Mouse (Mus musculus): Measurements from ENCODE around the gene Ptpn13. TPM values are rescaled to one million over a fixed set of nuclear protein-coding genes. Genes with fewer than 3 reads are reported as not detected.
A peak's percentile ranks its signal among the peaks of the same experiment; 100 is the strongest.

Ptpn13 gene
- total and polyA plus RNA-seq, 2 experiments from 2014 or later: 2.6 to 14.1 TPM

- WGBS: 78% methylated on average over 5 of the region's 5 CpGs
- no peaks in the 10 kb centered on the region for H3K4me1 ChIP-seq (ENCODE audit: insufficient read depth, low read length)
- ATAC-seq (ENCODE audit: low FRiP score) (no peak), DNase-seq (ENCODE audit: low spot score) (no peak)
- TF ChIP-seq CTCF (IDR thresholded peaks at IDR 0.05): no peak
- H3K4me3 ChIP-seq (ENCODE audit: low read depth, low read length): no peak overlapping the region
- H3K9me3 ChIP-seq (ENCODE audit: low read length): no peaks in the 10 kb centered on the region
- no peaks in the 10 kb centered on the region for H3K27me3 ChIP-seq (ENCODE audit: insufficient read depth, low read length)
- H3K4me2 ChIP-seq (ENCODE audit: low read depth, low read length, poor library complexity, severe bottlenecking): no peak overlapping the region
- no peak overlapping the region for H3K9ac ChIP-seq (replicated peaks; ENCODE audit: low read length, poor library complexity, severe bottlenecking)
- no peaks in the 10 kb centered on the region for H3K36me3 ChIP-seq (ENCODE audit: insufficient read depth, low read length)
- H3K27ac ChIP-seq (ENCODE audit: low read depth, low read length): no peak overlapping the region
Observed at GRCm38 (mm10) chr5:103622321-103622720, 197.3 kb downstream of the Ptpn13 start.

GRCm38 (mm10) chr5:103624831-103625230 is 199.8 kb downstream of the Ptpn13 start:
- TF ChIP-seq CTCF (IDR thresholded peaks at IDR 0.05): no peak
- Histone ChIP-seq H3K27ac (ENCODE audit: low read depth, low read length) (no peak overlapping the region), H3K27me3 (ENCODE audit: insufficient read depth, low read length) (no peaks in the 10 kb centered on the region), H3K9ac (replicated peaks; ENCODE audit: low read length, poor library complexity, severe bottlenecking) (no peak overlapping the region), H3K4me3 (ENCODE audit: low read depth, low read length) (no peak overlapping the region), H3K36me3 (ENCODE audit: insufficient read depth, low read length) (no peaks in the 10 kb centered on the region), H3K9me3 (ENCODE audit: low read length) (no peaks in the 10 kb centered on the region), H3K4me2 (ENCODE audit: low read depth, low read length, poor library complexity, severe bottlenecking) (no peak overlapping the region), H3K4me1 (ENCODE audit: insufficient read depth, low read length) (peaks cover 4% of the 10 kb centered on the region; the same call in 1 of the 2 replicates)
- no peak for ATAC-seq (ENCODE audit: low FRiP score)
- WGBS: 92% methylated on average over 5 of the region's 5 CpGs
- no peak for DNase-seq (ENCODE audit: low spot score)

GRCm38 (mm10) chr5:103628499-103628898 is 203.5 kb downstream of the Ptpn13 start:
- no peak overlapping the region for H3K4me3 ChIP-seq (ENCODE audit: low read depth, low read length)
- H3K4me1 ChIP-seq (ENCODE audit: insufficient read depth, low read length): peaks cover 4% of the 10 kb centered on the region; the same call in 1 of the 2 replicates
- no peak for ATAC-seq (ENCODE audit: low FRiP score)
- no peak overlapping the region for H3K27ac ChIP-seq (ENCODE audit: low read depth, low read length)
- no peak for DNase-seq (ENCODE audit: low spot score)
- H3K9me3 ChIP-seq (ENCODE audit: low read length): no peaks in the 10 kb centered on the region
- H3K4me2 ChIP-seq (ENCODE audit: low read depth, low read length, poor library complexity, severe bottlenecking): no peak overlapping the region
- 85% methylated on average over 6 of the region's 6 CpGs for WGBS
- no peaks in the 10 kb centered on the region for H3K27me3 ChIP-seq (ENCODE audit: insufficient read depth, low read length)
- TF ChIP-seq CTCF (IDR thresholded peaks at IDR 0.05): no peak
- H3K36me3 ChIP-seq (ENCODE audit: insufficient read depth, low read length): no peaks in the 10 kb centered on the region
- no peak overlapping the region for H3K9ac ChIP-seq (replicated peaks; ENCODE audit: low read length, poor library complexity, severe bottlenecking)

- no peak for TF ChIP-seq CTCF (IDR thresholded peaks at IDR 0.05)
- ATAC-seq (ENCODE audit: low FRiP score): peak; percentile 62
Observed at GRCm38 (mm10) chr5:103629111-103629764, 204.2 kb downstream of the Ptpn13 start, which contains the start of gene Slc10a6. TSS of gene Slc10a6 (minus strand) at chr5:103629403.

GRCm38 (mm10) chr5:103629854-103630580 is 205.0 kb downstream of the Ptpn13 start:
- Histone ChIP-seq H3K27ac (ENCODE audit: low read depth, low read length) (no peak overlapping the region), H3K4me1 (ENCODE audit: insufficient read depth, low read length) (peaks cover 4% of the 10 kb centered on the region; the same call in 1 of the 2 replicates), H3K36me3 (ENCODE audit: insufficient read depth, low read length) (no peaks in the 10 kb centered on the region), H3K9me3 (ENCODE audit: low read length) (no peaks in the 10 kb centered on the region), H3K4me3 (ENCODE audit: low read depth, low read length) (no peak overlapping the region), H3K4me2 (ENCODE audit: low read depth, low read length, poor library complexity, severe bottlenecking) (no peak overlapping the region), H3K9ac (replicated peaks; ENCODE audit: low read length, poor library complexity, severe bottlenecking) (no peak overlapping the region), H3K27me3 (ENCODE audit: insufficient read depth, low read length) (no peaks in the 10 kb centered on the region)
- DNase-seq (ENCODE audit: low spot score) (no peak), ATAC-seq (ENCODE audit: low FRiP score) (no peak)
- TF ChIP-seq CTCF (IDR thresholded peaks at IDR 0.05): no peak
- 74% methylated on average over 9 of the region's 9 CpGs for WGBS

More at GRCm38 (mm10) chr5:103629111-103629764, 204.2 kb downstream of the Ptpn13 start, which contains the start of gene Slc10a6:
- no peak within 1 kb of the TSS for H3K4me3 ChIP-seq (ENCODE audit: low read depth, low read length)
- H3K9me3 ChIP-seq (ENCODE audit: low read length): no peaks in the 10 kb centered on the region
- H3K4me1 ChIP-seq (ENCODE audit: insufficient read depth, low read length): peaks cover 4% of the 10 kb centered on the region; the same call in 1 of the 2 replicates
- H3K4me2 ChIP-seq (ENCODE audit: low read depth, low read length, poor library complexity, severe bottlenecking): no peak within 1 kb of the TSS
- peak; percentile 91 for DNase-seq (ENCODE audit: low spot score)
- no peak within 1 kb of the TSS for H3K27ac ChIP-seq (ENCODE audit: low read depth, low read length)
- 61% methylated on average over 17 of the region's 17 CpGs for WGBS
- no peak within 1 kb of the TSS for H3K9ac ChIP-seq (replicated peaks; ENCODE audit: low read length, poor library complexity, severe bottlenecking)
- no peaks in the 10 kb centered on the region for H3K36me3 ChIP-seq (ENCODE audit: insufficient read depth, low read length)
- H3K27me3 ChIP-seq (ENCODE audit: insufficient read depth, low read length): no peaks in the 10 kb centered on the region

GRCm38 (mm10) chr5:103637162-103637561 is 212.2 kb downstream of the Ptpn13 start:
- no peak overlapping the region for H3K9ac ChIP-seq (replicated peaks; ENCODE audit: low read length, poor library complexity, severe bottlenecking)
- H3K4me2 ChIP-seq (ENCODE audit: low read depth, low read length, poor library complexity, severe bottlenecking): no peak overlapping the region
- H3K36me3 ChIP-seq (ENCODE audit: insufficient read depth, low read length): no peaks in the 10 kb centered on the region
- TF ChIP-seq CTCF (IDR thresholded peaks at IDR 0.05): no peak
- ATAC-seq (ENCODE audit: low FRiP score) (no peak), DNase-seq (ENCODE audit: low spot score) (no peak)
- no peaks in the 10 kb centered on the region for H3K9me3 ChIP-seq (ENCODE audit: low read length)
- no peaks in the 10 kb centered on the region for H3K4me1 ChIP-seq (ENCODE audit: insufficient read depth, low read length)
- no peak overlapping the region for H3K27ac ChIP-seq (ENCODE audit: low read depth, low read length)
- no peak overlapping the region for H3K4me3 ChIP-seq (ENCODE audit: low read depth, low read length)
- no peaks in the 10 kb centered on the region for H3K27me3 ChIP-seq (ENCODE audit: insufficient read depth, low read length)
- 87% methylated on average over 2 of the region's 2 CpGs for WGBS

Data from midbrain, postnatal 0 days (tissue).